18 mouse cellular contexts compared by ENCODE assay signal in the genomic region with DNA sequence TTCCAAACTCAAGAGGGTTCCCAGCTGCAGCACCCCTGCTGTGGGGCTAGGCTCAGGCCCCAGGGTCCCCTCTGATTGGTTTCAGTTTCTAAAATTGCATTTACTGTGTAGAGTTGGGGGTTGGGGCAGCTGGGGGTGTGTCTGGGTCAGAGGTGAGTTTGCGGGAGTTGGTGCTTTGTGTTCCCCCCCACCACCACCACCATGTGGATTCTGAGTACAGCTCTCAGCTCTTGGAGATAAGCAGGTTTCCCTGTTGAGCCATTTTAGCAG. TPM values are rescaled to one million over a fixed set of nuclear protein-coding genes. Genes with fewer than 3 reads are reported as not detected.
DNase-seq lines count a peak whose midpoint lies in the region; ATAC-seq lines count a peak whose summit lies in the region.
"Had no signal": no experiment of that assay in that cellular context is flagged by ENCODE, and none has a peak within 500 bp of the region (broad histone marks: within the 10 kb centered on the region; RNA-seq: fewer than 3 reads in every experiment).

No protein-coding gene starts in this region.

- WGBS in hindbrain, embryonic 11.5 days = 27% methylated on average over 1 of the region's 1 CpGs
- WGBS in hindbrain, embryonic 13.5 days = 7% methylated on average over 1 of the region's 1 CpGs
- 22% methylated on average over 1 of the region's 1 CpGs for WGBS in midbrain, embryonic 10.5 days
- 21% methylated on average over 1 of the region's 1 CpGs for WGBS in midbrain, embryonic 14.5 days
- 30% methylated on average over 1 of the region's 1 CpGs for WGBS in stomach, embryonic 15.5 days

- no peak overlapping the region for H3K4me3 ChIP-seq in hindbrain, embryonic 11.5 days (ENCODE audit: low read depth, low read length)
- H3K4me3 ChIP-seq in hindbrain, embryonic 13.5 days = no peak overlapping the region
- no peak overlapping the region for H3K4me3 ChIP-seq in midbrain, embryonic 10.5 days
- no peak overlapping the region for H3K4me3 ChIP-seq in midbrain, embryonic 14.5 days (replicated peaks; ENCODE audit: low read depth, low read length)
- H3K4me3 ChIP-seq in stomach, embryonic 15.5 days (replicated peaks) = no peak overlapping the region
- H3K4me3 ChIP-seq: erythroblast, embryonic 14.5 days; gastrocnemius, adult 2 months; heart, embryonic 15.5 days; hindbrain, embryonic 15.5 days had no signal

- no peak overlapping the region for H3K27ac ChIP-seq in hindbrain, embryonic 11.5 days (ENCODE audit: low read depth, low read length)
- H3K27ac ChIP-seq in hindbrain, embryonic 13.5 days = no peak overlapping the region
- H3K27ac ChIP-seq in midbrain, embryonic 10.5 days (replicated peaks) = 0 out of 2 replicates have a peak overlapping the region, but pooled peaks have one; percentile 35
- no peak overlapping the region for H3K27ac ChIP-seq in midbrain, embryonic 14.5 days (replicated peaks; ENCODE audit: low read depth, low read length)
- H3K27ac ChIP-seq in stomach, embryonic 15.5 days = no peak overlapping the region
- H3K27ac ChIP-seq: gastrocnemius, adult 2 months; heart, embryonic 15.5 days; hindbrain, embryonic 15.5 days had no signal

- ATAC-seq in hindbrain, embryonic 11.5 days (ENCODE audit: low FRiP score) = peak; percentile 41; the same call in 1 of the 2 replicates
- no peak for ATAC-seq in hindbrain, embryonic 13.5 days (ENCODE audit: low FRiP score)
- ATAC-seq in midbrain, embryonic 14.5 days (ENCODE audit: low FRiP score, low TSS enrichment) = no peak
- ATAC-seq in stomach, embryonic 15.5 days (ENCODE audit: insufficient read depth, low FRiP score, low read depth) = peak; percentile 51; the same call in 1 of the 2 replicates
- ATAC-seq: lung, postnatal 0 days had no signal

- no peaks in the 10 kb centered on the region for H3K36me3 ChIP-seq in hindbrain, embryonic 11.5 days (ENCODE audit: control insufficient read depth, insufficient read depth, low read length)
- no peaks in the 10 kb centered on the region for H3K36me3 ChIP-seq in hindbrain, embryonic 13.5 days
- H3K36me3 ChIP-seq in midbrain, embryonic 10.5 days = peaks cover 6% of the 10 kb centered on the region; the same call in 1 of the 2 replicates
- no peaks in the 10 kb centered on the region for H3K36me3 ChIP-seq in midbrain, embryonic 14.5 days (ENCODE audit: control insufficient read depth, insufficient read depth, low read length)
- no peaks in the 10 kb centered on the region for H3K36me3 ChIP-seq in stomach, embryonic 15.5 days
- H3K36me3 ChIP-seq: hindbrain, embryonic 15.5 days had no signal

- H3K4me2 ChIP-seq in hindbrain, embryonic 11.5 days (replicated peaks; ENCODE audit: low read depth, low read length) = no peak overlapping the region
- H3K4me2 ChIP-seq in hindbrain, embryonic 13.5 days = no peak overlapping the region
- no peak overlapping the region for H3K4me2 ChIP-seq in midbrain, embryonic 14.5 days (ENCODE audit: low read length)
- H3K4me2 ChIP-seq in stomach, embryonic 15.5 days = no peak overlapping the region
- H3K4me2 ChIP-seq: heart, embryonic 15.5 days; hindbrain, embryonic 15.5 days had no signal

- H3K27me3 ChIP-seq in hindbrain, embryonic 11.5 days (ENCODE audit: control insufficient read depth, insufficient read depth, low read length) = no peaks in the 10 kb centered on the region
- H3K27me3 ChIP-seq in hindbrain, embryonic 13.5 days = 0 out of 2 replicates have a peak, but pooled peaks cover 2% of the 10 kb centered on the region
- no peaks in the 10 kb centered on the region for H3K27me3 ChIP-seq in midbrain, embryonic 10.5 days (ENCODE audit: low read depth, poor library complexity, severe bottlenecking)
- H3K27me3 ChIP-seq in midbrain, embryonic 14.5 days (ENCODE audit: control insufficient read depth, insufficient read depth, low read length) = no peaks in the 10 kb centered on the region
- H3K27me3 ChIP-seq in stomach, embryonic 15.5 days (replicated peaks) = no peaks in the 10 kb centered on the region
- H3K27me3 ChIP-seq: heart, embryonic 15.5 days; hindbrain, embryonic 15.5 days had no signal

- DNase-seq in hindbrain, embryonic 11.5 days (ENCODE audit: low spot score) = peak; percentile 14
- DNase-seq in midbrain, embryonic 10.5 days (ENCODE audit: low spot score) = no peak
- no peak for DNase-seq in midbrain, embryonic 14.5 days
- peak; percentile 14 for DNase-seq in liver
- DNase-seq in thymus, postnatal 0 days (ENCODE audit: low spot score) = no peak
- DNase-seq in yolk sac, embryonic 10.5 days (ENCODE audit: low spot score) = no peak
- DNase-seq: adrenal gland, postnatal 10 days; cerebellum, adult 11-12 months; cerebellum, postnatal 25 days; gastrocnemius, adult 2 months; right cerebral cortex, postnatal 4 days; thymus, postnatal 14 days had no signal

- peaks cover 6% of the 10 kb centered on the region; the same call in 1 of the 2 replicates for H3K4me1 ChIP-seq in hindbrain, embryonic 11.5 days (replicated peaks; ENCODE audit: control insufficient read depth, insufficient read depth, low read length)
- peaks cover 28% of the 10 kb centered on the region for H3K4me1 ChIP-seq in hindbrain, embryonic 13.5 days (replicated peaks)
- peaks cover 82% of the 10 kb centered on the region for H3K4me1 ChIP-seq in midbrain, embryonic 10.5 days
- peaks cover 11% of the 10 kb centered on the region; the same call in 1 of the 2 replicates for H3K4me1 ChIP-seq in midbrain, embryonic 14.5 days (ENCODE audit: control insufficient read depth, insufficient read depth, low read length)
- peaks cover 13% of the 10 kb centered on the region; the same call in 1 of the 2 replicates for H3K4me1 ChIP-seq in stomach, embryonic 15.5 days

- no peaks in the 10 kb centered on the region for H3K9me3 ChIP-seq in hindbrain, embryonic 11.5 days (ENCODE audit: control insufficient read depth, low read length)
- H3K9me3 ChIP-seq in hindbrain, embryonic 13.5 days = no peaks in the 10 kb centered on the region
- H3K9me3 ChIP-seq in midbrain, embryonic 10.5 days (replicated peaks) = no peaks in the 10 kb centered on the region
- H3K9me3 ChIP-seq in midbrain, embryonic 14.5 days (ENCODE audit: control insufficient read depth, low read length) = no peaks in the 10 kb centered on the region
- no peaks in the 10 kb centered on the region for H3K9me3 ChIP-seq in stomach, embryonic 15.5 days
- H3K9me3 ChIP-seq: heart, embryonic 15.5 days; hindbrain, embryonic 15.5 days had no signal

- no peak overlapping the region for H3K9ac ChIP-seq in hindbrain, embryonic 11.5 days (ENCODE audit: low read depth, low read length)
- H3K9ac ChIP-seq in hindbrain, embryonic 13.5 days = no peak overlapping the region
- H3K9ac ChIP-seq in midbrain, embryonic 14.5 days (replicated peaks; ENCODE audit: low read length) = no peak overlapping the region
- H3K9ac ChIP-seq in stomach, embryonic 15.5 days = no peak overlapping the region
- H3K9ac ChIP-seq: heart, embryonic 15.5 days; hindbrain, embryonic 15.5 days had no signal

RNA-seq across cellular contexts. Expression of a gene that starts 15.2 kb away (rescaled TPM):
- polyA plus RNA-seq in hindbrain, embryonic 11.5 days (2014; fragmentation: Nextera tagmentation; extraction: Ambion mirVana) = 32.9 and 34.6 TPM in 2 replicates
- 46.6 and 47.4 TPM in 2 replicates for polyA plus RNA-seq in hindbrain, embryonic 13.5 days (2015; fragmentation: Nextera tagmentation; extraction: Ambion mirVana)
- 41.0 and 41.6 TPM in 2 replicates for polyA plus RNA-seq in midbrain, embryonic 10.5 days (2016; fragmentation: Nextera tagmentation; extraction: Ambion mirVana)
- polyA plus RNA-seq in midbrain, embryonic 14.5 days (2014; fragmentation: Nextera tagmentation; extraction: Ambion mirVana) = 8.5 and 48.3 TPM in 2 replicates
- polyA plus RNA-seq in stomach, embryonic 15.5 days (2015; fragmentation: Nextera tagmentation; extraction: Ambion mirVana) = 73.8 and 75.1 TPM in 2 replicates
- polyA plus RNA-seq in thymus, postnatal 0 days (2015; fragmentation: Nextera tagmentation; extraction: Ambion mirVana) = 8.4 and 10.6 TPM in 2 replicates

RNA-seq across cellular contexts. Expression of a gene that starts 57.3 kb away (rescaled TPM):
- 268 and 277 TPM in 2 replicates for polyA plus RNA-seq in hindbrain, embryonic 11.5 days (2014; fragmentation: Nextera tagmentation; extraction: Ambion mirVana)
- polyA plus RNA-seq in hindbrain, embryonic 13.5 days (2015; fragmentation: Nextera tagmentation; extraction: Ambion mirVana) = 202 and 207 TPM in 2 replicates
- polyA plus RNA-seq in midbrain, embryonic 10.5 days (2016; fragmentation: Nextera tagmentation; extraction: Ambion mirVana) = 221 and 237 TPM in 2 replicates
- 178 and 196 TPM in 2 replicates for polyA plus RNA-seq in midbrain, embryonic 14.5 days (2014; fragmentation: Nextera tagmentation; extraction: Ambion mirVana)
- 186 and 198 TPM in 2 replicates for polyA plus RNA-seq in stomach, embryonic 15.5 days (2015; fragmentation: Nextera tagmentation; extraction: Ambion mirVana)
- 206 and 214 TPM in 2 replicates for polyA plus RNA-seq in thymus, postnatal 0 days (2015; fragmentation: Nextera tagmentation; extraction: Ambion mirVana)

Comparison
In these comparisons a context has a peak if more than half of its experiments do, and no peak if none do; other contexts are left out.
1. ATAC-seq: peak in hindbrain, embryonic 11.5 days (single experiment) and stomach, embryonic 15.5 days (single experiment); none in hindbrain, embryonic 13.5 days (single experiment) and midbrain, embryonic 14.5 days (single experiment).
2. DNase-seq: peak in hindbrain, embryonic 11.5 days (single experiment) and liver (single experiment); none in midbrain, embryonic 10.5 days (single experiment), midbrain, embryonic 14.5 days (single experiment), thymus, postnatal 0 days (single experiment) and yolk sac, embryonic 10.5 days (single experiment).